Mouse (Mus musculus): ENCODE results near the gene Ank. TPM values are rescaled to one million over a fixed set of nuclear protein-coding genes. Genes with fewer than 3 reads are reported as not detected.

Gene Ank
- total and polyA plus RNA-seq, 2 experiments from 2014 or later = 22.8 to 31.5 TPM

GRCm38 (mm10) chr15:27580771-27581170 is 114.3 kb downstream of the Ank start:
- ATAC-seq = peak; percentile 41; the same call in 1 of the 2 replicates
- TF ChIP-seq CTCF (IDR thresholded peaks at IDR 0.05; ENCODE audit: low read depth) = no peak
- 47% methylated on average over 2 of the region's 2 CpGs for WGBS

GRCm38 (mm10) chr15:27581640-27582039 is 115.2 kb downstream of the Ank start:
- 0 out of 2 replicates have a peak, but pooled peaks have one; percentile 15 for ATAC-seq
- no peak for DNase-seq
- no peak overlapping the region for H3K9ac ChIP-seq
- 26% methylated on average over 3 of the region's 3 CpGs for WGBS
- no peak for TF ChIP-seq CTCF (IDR thresholded peaks at IDR 0.05; ENCODE audit: low read depth)
- no peaks in the 10 kb centered on the region for H3K27me3 ChIP-seq (ENCODE audit: insufficient read depth, low read length)
- H3K9me3 ChIP-seq (ENCODE audit: low read length) = no peaks in the 10 kb centered on the region
- no peaks in the 10 kb centered on the region for H3K4me1 ChIP-seq (ENCODE audit: insufficient read depth)
- H3K4me3 ChIP-seq (ENCODE audit: low read depth, low read length) = no peak overlapping the region
- no peak overlapping the region for H3K4me2 ChIP-seq (ENCODE audit: low read depth)
- peak overlapping the region; percentile 29; the same call in 1 of the 2 replicates for H3K27ac ChIP-seq (ENCODE audit: low read depth, low read length)
- H3K36me3 ChIP-seq (ENCODE audit: insufficient read depth) = peaks cover 43% of the 10 kb centered on the region

More at GRCm38 (mm10) chr15:27580771-27581170, 114.3 kb downstream of the Ank start:
- no peak for DNase-seq
- no peak overlapping the region for H3K4me3 ChIP-seq (ENCODE audit: low read depth, low read length)
- peaks cover 47% of the 10 kb centered on the region for H3K36me3 ChIP-seq (ENCODE audit: insufficient read depth)
- H3K27me3 ChIP-seq (ENCODE audit: insufficient read depth, low read length) = no peaks in the 10 kb centered on the region
- H3K9me3 ChIP-seq (ENCODE audit: low read length) = no peaks in the 10 kb centered on the region
- H3K9ac ChIP-seq = no peak overlapping the region
- no peaks in the 10 kb centered on the region for H3K4me1 ChIP-seq (ENCODE audit: insufficient read depth)
- H3K27ac ChIP-seq (ENCODE audit: low read depth, low read length) = no peak overlapping the region
- no peak overlapping the region for H3K4me2 ChIP-seq (ENCODE audit: low read depth)

GRCm38 (mm10) chr15:27582428-27582827 is 116.0 kb downstream of the Ank start:
- no peak overlapping the region for H3K27ac ChIP-seq (ENCODE audit: low read depth, low read length)
- H3K9me3 ChIP-seq (ENCODE audit: low read length) = no peaks in the 10 kb centered on the region
- H3K4me3 ChIP-seq (ENCODE audit: low read depth, low read length) = no peak overlapping the region
- H3K9ac ChIP-seq = no peak overlapping the region
- DNase-seq (no peak), ATAC-seq (no peak)
- H3K36me3 ChIP-seq (ENCODE audit: insufficient read depth) = peaks cover 40% of the 10 kb centered on the region
- WGBS = 88% methylated on average over 3 of the region's 3 CpGs
- no peak overlapping the region for H3K4me2 ChIP-seq (ENCODE audit: low read depth)
- peak; percentile 54 for TF ChIP-seq CTCF (IDR thresholded peaks at IDR 0.05; ENCODE audit: low read depth)
- no peaks in the 10 kb centered on the region for H3K4me1 ChIP-seq (ENCODE audit: insufficient read depth)
- H3K27me3 ChIP-seq (ENCODE audit: insufficient read depth, low read length) = no peaks in the 10 kb centered on the region

GRCm38 (mm10) chr15:27583042-27583441 is 116.6 kb downstream of the Ank start:
- DNase-seq (peak; percentile 58), ATAC-seq (peak; percentile 44; the same call in 1 of the 2 replicates)
- H3K27me3 ChIP-seq (ENCODE audit: insufficient read depth, low read length) = no peaks in the 10 kb centered on the region
- H3K9me3 ChIP-seq (ENCODE audit: low read length) = no peaks in the 10 kb centered on the region
- H3K9ac ChIP-seq = no peak overlapping the region
- peaks cover 35% of the 10 kb centered on the region for H3K36me3 ChIP-seq (ENCODE audit: insufficient read depth)
- H3K27ac ChIP-seq (ENCODE audit: low read depth, low read length) = no peak overlapping the region
- 81% methylated on average over 4 of the region's 4 CpGs for WGBS
- peak; percentile 67 for TF ChIP-seq CTCF (IDR thresholded peaks at IDR 0.05; ENCODE audit: low read depth)
- no peaks in the 10 kb centered on the region for H3K4me1 ChIP-seq (ENCODE audit: insufficient read depth)
- H3K4me2 ChIP-seq (ENCODE audit: low read depth) = no peak overlapping the region
- no peak overlapping the region for H3K4me3 ChIP-seq (ENCODE audit: low read depth, low read length)

- 92% methylated on average over 6 of the region's 6 CpGs for WGBS
- TF ChIP-seq CTCF (IDR thresholded peaks at IDR 0.05; ENCODE audit: low read depth) = no peak
- Histone ChIP-seq H3K36me3 (ENCODE audit: insufficient read depth) (peaks cover 29% of the 10 kb centered on the region), H3K4me2 (ENCODE audit: low read depth) (no peak overlapping the region), H3K27me3 (ENCODE audit: insufficient read depth, low read length) (no peaks in the 10 kb centered on the region), H3K9me3 (ENCODE audit: low read length) (no peaks in the 10 kb centered on the region), H3K4me1 (ENCODE audit: insufficient read depth) (0 out of 2 replicates have a peak, but pooled peaks cover 3% of the 10 kb centered on the region), H3K27ac (ENCODE audit: low read depth, low read length) (no peak overlapping the region), H3K4me3 (ENCODE audit: low read depth, low read length) (no peak overlapping the region), H3K9ac (no peak overlapping the region)
- ATAC-seq = no peak
- DNase-seq = no peak
Observed at GRCm38 (mm10) chr15:27583620-27584019, 117.1 kb downstream of the Ank start.

GRCm38 (mm10) chr15:27585466-27586092 is 119.1 kb downstream of the Ank start:
- H3K36me3 ChIP-seq (ENCODE audit: insufficient read depth) = peaks cover 38% of the 10 kb centered on the region
- H3K4me1 ChIP-seq (ENCODE audit: insufficient read depth) = 0 out of 2 replicates have a peak, but pooled peaks cover 4% of the 10 kb centered on the region
- H3K27me3 ChIP-seq (ENCODE audit: insufficient read depth, low read length) = no peaks in the 10 kb centered on the region
- no peak overlapping the region for H3K4me2 ChIP-seq (ENCODE audit: low read depth)
- TF ChIP-seq CTCF (IDR thresholded peaks at IDR 0.05; ENCODE audit: low read depth) = no peak
- H3K9me3 ChIP-seq (ENCODE audit: low read length) = no peaks in the 10 kb centered on the region
- ATAC-seq (no peak), DNase-seq (no peak)
- H3K9ac ChIP-seq = no peak overlapping the region
- no peak overlapping the region for H3K27ac ChIP-seq (ENCODE audit: low read depth, low read length)
- WGBS = 80% methylated on average over 4 of the region's 4 CpGs
- no peak overlapping the region for H3K4me3 ChIP-seq (ENCODE audit: low read depth, low read length)

- Histone ChIP-seq H3K4me2 (ENCODE audit: low read depth) (no peak overlapping the region), H3K4me3 (ENCODE audit: low read depth, low read length) (no peak overlapping the region), H3K36me3 (ENCODE audit: insufficient read depth) (peaks cover 40% of the 10 kb centered on the region), H3K9me3 (ENCODE audit: low read length) (no peaks in the 10 kb centered on the region), H3K27me3 (ENCODE audit: insufficient read depth, low read length) (no peaks in the 10 kb centered on the region), H3K4me1 (ENCODE audit: insufficient read depth) (0 out of 2 replicates have a peak, but pooled peaks cover 4% of the 10 kb centered on the region), H3K27ac (ENCODE audit: low read depth, low read length) (no peak overlapping the region), H3K9ac (no peak overlapping the region)
- no peak for TF ChIP-seq CTCF (IDR thresholded peaks at IDR 0.05; ENCODE audit: low read depth)
- DNase-seq (no peak), ATAC-seq (no peak)
- 96% methylated on average over 5 of the region's 5 CpGs for WGBS
Observed at GRCm38 (mm10) chr15:27586093-27586480, 119.6 kb downstream of the Ank start.

All from forebrain, postnatal 0 days (tissue).